Mouse (Mus musculus) heart, embryonic 15.5 days (tissue): ENCODE measurements around the gene Bola2. TPM values are rescaled to one million over a fixed set of nuclear protein-coding genes. Genes with fewer than 3 reads are reported as not detected.

ENCODE experiments used
- ATAC-seq: fragments of 200-750 bp; cut with Nextera tagmentation; replicated peaks from 2 replicates; pipeline ENCODE4 v1.8.0; 2017; ENCODE audit warnings: low read depth, moderate TSS enrichment; ENCODE audit not compliant: insufficient number of reproducible peaks, insufficient read depth, low FRiP score
- H3K27ac ChIP-seq: fragments of 300-500 bp; sonication (generic); 2 replicates; pipeline ENCODE4 v1.5.1; 2015; ENCODE audit warnings: mild to moderate bottlenecking, inconsistent platforms
- H3K27me3 ChIP-seq: fragments of 300-500 bp; sonication (generic); 2 replicates; pipeline ENCODE4 v1.6.1; 2015; ENCODE audit warnings: inconsistent platforms
- H3K36me3 ChIP-seq: fragments of 300-500 bp; sonication (generic); 2 replicates; pipeline ENCODE4 v1.6.1; 2015; ENCODE audit warnings: mild to moderate bottlenecking, inconsistent platforms
- H3K4me1 ChIP-seq: fragments of 300-500 bp; sonication (generic); replicated peaks from 2 replicates; pipeline ENCODE4 v1.6.1; 2015; ENCODE audit warnings: inconsistent platforms
- H3K4me2 ChIP-seq: fragments of 300-500 bp; sonication (generic); 2 replicates; pipeline ENCODE4 v1.6.1; 2015; ENCODE audit warnings: inconsistent platforms, mild to moderate bottlenecking, moderate library complexity
- H3K4me3 ChIP-seq: fragments of 300-500 bp; sonication (generic); 2 replicates; pipeline ENCODE4 v1.5.1; 2015; ENCODE audit warnings: mild to moderate bottlenecking, inconsistent platforms
- H3K9ac ChIP-seq: fragments of 300-500 bp; sonication (generic); 2 replicates; pipeline ENCODE4 v1.6.1; 2015; ENCODE audit warnings: mild to moderate bottlenecking, inconsistent platforms
- H3K9me3 ChIP-seq: fragments of 300-500 bp; sonication (generic); replicated peaks from 2 replicates; pipeline ENCODE4 v1.6.1; 2016; ENCODE audit warnings: inconsistent platforms
- WGBS: fragments of 180-500 bp; shearing (Covaris S2); methylation state at CpG from one replicate; pipeline ENCODE4 v1.1.7; 2015; ENCODE audit warnings: mixed read lengths; 5-methylcytosine and 5-hydroxymethylcytosine counted together
- polyA plus RNA-seq: library from polyadenylated mRNA; unstranded; fragments of >200 nt; fragmentation: Nextera tagmentation; extraction: Ambion mirVana; gene quantifications from 2 replicates; pipeline ENCODE4 v1.2.1, GENCODE M21; 2015

Gene Bola2
- polyA plus RNA-seq, 1 experiment from 2014 or later = 98.0 TPM

- Histone ChIP-seq H3K27ac (no peak overlapping the region), H3K4me2 (no peak overlapping the region), H3K9me3 (no peaks in the 10 kb centered on the region), H3K4me3 (no peak overlapping the region), H3K4me1 (no peaks in the 10 kb centered on the region), H3K9ac (no peak overlapping the region), H3K27me3 (no peaks in the 10 kb centered on the region), H3K36me3 (no peaks in the 10 kb centered on the region)
- WGBS = 63% methylated on average over 5 of the region's 5 CpGs
- ATAC-seq = no peak
These were observed 45.8 kb downstream of the Bola2 start for GRCm38 (mm10) chr7:126740977-126741376.

GRCm38 (mm10) chr7:126741452-126741851, 46.3 kb downstream of the Bola2 start:
- no peaks in the 10 kb centered on the region for H3K4me1 ChIP-seq
- H3K27ac ChIP-seq = no peak overlapping the region
- ATAC-seq = no peak
- no peaks in the 10 kb centered on the region for H3K27me3 ChIP-seq
- WGBS = 79% methylated on average over 5 of the region's 5 CpGs
- no peak overlapping the region for H3K9ac ChIP-seq
- no peaks in the 10 kb centered on the region for H3K36me3 ChIP-seq
- H3K4me3 ChIP-seq = no peak overlapping the region
- no peaks in the 10 kb centered on the region for H3K9me3 ChIP-seq
- no peak overlapping the region for H3K4me2 ChIP-seq

GRCm38 (mm10) chr7:126741964-126742482, 46.8 kb downstream of the Bola2 start:
- Histone ChIP-seq H3K27ac (no peak overlapping the region), H3K4me3 (no peak overlapping the region), H3K9me3 (no peaks in the 10 kb centered on the region), H3K36me3 (no peaks in the 10 kb centered on the region), H3K4me1 (no peaks in the 10 kb centered on the region), H3K4me2 (no peak overlapping the region), H3K9ac (no peak overlapping the region), H3K27me3 (no peaks in the 10 kb centered on the region; the same call in 1 of the 2 replicates)
- WGBS = 85% methylated on average over 13 of the region's 13 CpGs
- ATAC-seq = no peak

DNA sequence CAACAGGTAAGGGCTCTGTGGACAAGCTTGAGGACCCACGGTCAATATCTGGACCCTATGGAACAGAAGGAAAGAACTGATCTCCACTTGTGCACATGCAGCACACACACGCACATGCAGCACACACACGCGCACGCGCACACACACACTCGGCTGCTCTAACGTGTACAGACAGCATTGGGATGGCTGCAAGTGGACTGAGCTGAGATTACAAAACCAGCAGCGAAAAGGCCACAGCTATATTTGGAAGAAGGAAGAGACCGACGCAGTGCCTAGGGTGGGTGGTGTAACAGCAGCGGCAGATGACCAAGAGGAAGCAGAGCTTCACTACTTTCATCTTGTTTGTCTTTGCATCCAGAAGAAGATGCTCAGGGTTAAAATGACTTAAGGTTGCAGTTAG, 50.9 kb downstream of the Bola2 start:
- no peak for ATAC-seq
- Histone ChIP-seq H3K4me2 (no peak overlapping the region), H3K9ac (no peak overlapping the region), H3K36me3 (no peaks in the 10 kb centered on the region), H3K9me3 (no peaks in the 10 kb centered on the region), H3K4me1 (no peaks in the 10 kb centered on the region), H3K27ac (no peak overlapping the region), H3K27me3 (no peaks in the 10 kb centered on the region; the same call in 1 of the 2 replicates), H3K4me3 (no peak overlapping the region)
- WGBS = 74% methylated on average over 12 of the region's 12 CpGs

DNA sequence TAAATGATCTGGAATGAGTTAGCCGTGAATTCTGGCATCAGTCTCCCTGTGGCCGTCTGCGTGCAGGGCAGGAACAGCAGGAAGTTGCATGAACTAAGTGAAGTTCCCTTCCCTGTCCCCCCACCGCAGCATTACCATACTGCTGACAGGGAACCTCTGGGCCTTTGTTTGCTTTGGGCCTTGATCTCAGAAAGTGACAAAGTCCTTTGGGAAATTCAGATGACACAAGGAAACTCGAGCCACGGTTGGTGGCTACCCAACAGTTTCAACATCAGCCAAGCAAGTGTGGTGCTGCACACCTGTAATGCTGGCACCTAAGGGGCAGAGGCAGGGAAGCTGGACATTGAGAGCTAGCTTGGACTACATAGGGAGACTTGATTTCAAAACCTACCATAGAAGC, 51.6 kb downstream of the Bola2 start:
- WGBS = 34% methylated on average over 6 of the region's 6 CpGs
- H3K9ac ChIP-seq = no peak overlapping the region
- H3K27ac ChIP-seq = no peak overlapping the region
- H3K27me3 ChIP-seq = no peaks in the 10 kb centered on the region; the same call in 1 of the 2 replicates
- H3K9me3 ChIP-seq = no peaks in the 10 kb centered on the region
- H3K36me3 ChIP-seq = no peaks in the 10 kb centered on the region
- ATAC-seq = no peak
- no peak overlapping the region for H3K4me2 ChIP-seq
- no peak overlapping the region for H3K4me3 ChIP-seq
- no peaks in the 10 kb centered on the region for H3K4me1 ChIP-seq

DNA sequence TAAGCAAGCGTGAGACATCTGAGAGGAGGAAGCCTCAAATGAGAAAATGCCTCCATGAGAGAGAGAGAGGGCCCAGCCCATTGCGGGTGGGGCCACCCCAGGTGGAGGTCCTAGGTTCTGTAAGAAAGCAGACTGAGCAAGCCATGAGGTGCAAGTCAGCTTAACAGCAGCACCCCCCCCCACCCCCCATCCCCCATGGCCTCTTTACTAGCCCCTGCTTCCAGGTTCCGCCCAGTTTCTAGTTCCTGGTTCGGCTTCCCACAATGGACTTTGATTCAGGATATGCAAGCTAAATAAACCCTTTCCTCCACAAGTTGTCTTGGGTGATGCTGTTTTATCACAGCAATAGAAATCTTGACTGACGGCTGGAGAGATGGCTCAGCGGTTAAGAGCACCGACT, 53.6 kb downstream of the Bola2 start:
- no peaks in the 10 kb centered on the region for H3K36me3 ChIP-seq
- H3K4me2 ChIP-seq = no peak overlapping the region
- H3K4me3 ChIP-seq = no peak overlapping the region
- no peak for ATAC-seq
- WGBS = 70% methylated on average over 7 of the region's 7 CpGs
- H3K9ac ChIP-seq = no peak overlapping the region
- no peaks in the 10 kb centered on the region for H3K4me1 ChIP-seq
- no peak overlapping the region for H3K27ac ChIP-seq
- no peaks in the 10 kb centered on the region for H3K9me3 ChIP-seq
- no peaks in the 10 kb centered on the region; the same call in 1 of the 2 replicates for H3K27me3 ChIP-seq

Other genes with a start within 250 kb of the Bola2 start
- gene Atp2a1, start 232.3 kb upstream of the Bola2 start, polyA plus RNA-seq = 0.72 and 1.8 TPM in 2 replicates
- gene Sh2b1, start 220.0 kb upstream of the Bola2 start, polyA plus RNA-seq = 37.1 and 45.2 TPM in 2 replicates
- gene Tufm, start 208.0 kb upstream of the Bola2 start, polyA plus RNA-seq = 170 and 182 TPM in 2 replicates
- gene Atxn2l, start 192.0 kb upstream of the Bola2 start, polyA plus RNA-seq = 31.0 and 42.0 TPM in 2 replicates
- 114 and 119 TPM in 2 replicates for gene Eif3c, start 129.0 kb upstream of the Bola2 start, polyA plus RNA-seq
- 0.34 and 0.81 TPM in 2 replicates for gene Apobr, start 110.5 kb upstream of the Bola2 start, polyA plus RNA-seq
- gene Cln3, start 109.6 kb upstream of the Bola2 start, polyA plus RNA-seq = 17.6 and 20.7 TPM in 2 replicates
- gene Il27, start 100.5 kb upstream of the Bola2 start, polyA plus RNA-seq = 0.13 and 0.23 TPM in 2 replicates
- gene Nupr1, start 64.5 kb upstream of the Bola2 start, polyA plus RNA-seq = 14.2 and 19.8 TPM in 2 replicates
- gene Sgf29, start 46.1 kb upstream of the Bola2 start, polyA plus RNA-seq = 21.0 and 33.5 TPM in 2 replicates
- gene Sult1a1, start 19.0 kb upstream of the Bola2 start, polyA plus RNA-seq = 13.0 and 14.2 TPM in 2 replicates
- 6.7 and 7.7 TPM in 2 replicates for gene Slx1b, start 383 bp downstream of the Bola2 start, polyA plus RNA-seq
- 13.5 and 71.8 TPM in 2 replicates for gene Coro1a, start 12.4 kb downstream of the Bola2 start, polyA plus RNA-seq
- 51.0 and 66.8 TPM in 2 replicates for gene Mapk3, start 64.2 kb downstream of the Bola2 start, polyA plus RNA-seq
- gene Gdpd3, start 70.9 kb downstream of the Bola2 start, polyA plus RNA-seq = 1.2 and 1.3 TPM in 2 replicates
- 78.1 and 90.5 TPM in 2 replicates for gene Ypel3, start 81.6 kb downstream of the Bola2 start, polyA plus RNA-seq
- gene Tbx6, start 86.1 kb downstream of the Bola2 start, polyA plus RNA-seq = 0.34 and 0.41 TPM in 2 replicates
- gene Ppp4c, start 97.1 kb downstream of the Bola2 start, polyA plus RNA-seq = 120 and 149 TPM in 2 replicates
- 0.69 and 1.3 TPM in 2 replicates for gene Fam57b, start 102.3 kb downstream of the Bola2 start, polyA plus RNA-seq
- gene 4930451I11Rik, start 136.2 kb downstream of the Bola2 start, polyA plus RNA-seq = not detected in 2 replicates
- 0.53 TPM in 1 of 2 replicates, not detected in the other for gene Doc2a, start 152.0 kb downstream of the Bola2 start, polyA plus RNA-seq
- 14.3 and 24.2 TPM in 2 replicates for gene Hirip3, start 166.6 kb downstream of the Bola2 start, polyA plus RNA-seq
- 50.4 and 56.9 TPM in 2 replicates for gene Ino80e, start 167.0 kb downstream of the Bola2 start, polyA plus RNA-seq
- gene Taok2, start 189.3 kb downstream of the Bola2 start, polyA plus RNA-seq = 29.0 and 36.4 TPM in 2 replicates
- gene Tmem219, start 227.5 kb downstream of the Bola2 start, polyA plus RNA-seq = 19.2 and 23.0 TPM in 2 replicates
- 12.3 and 14.8 TPM in 2 replicates for gene Kctd13, start 233.5 kb downstream of the Bola2 start, polyA plus RNA-seq